Mouse (Mus musculus) left cerebral cortex, adult 2 months (tissue): ENCODE data around the gene Csad. TPM values are rescaled to one million over a fixed set of nuclear protein-coding genes. Genes with fewer than 3 reads are reported as not detected.

Experiments used
- DNase-seq, 2 experiments: peaks; one replicate each; pipeline ENCODE4 v3.0.0; 2021 to 2022; ENCODE audit warnings: low spot score in 2 of 2, mixed read lengths in 1 of 2; ENCODE audit errors: extremely low spot score in 1 of 2
- H3K27ac ChIP-seq: fragments of 200-600 bp; 2 replicates; pipeline ENCODE4 v1.8.1; 2022
- H3K4me3 ChIP-seq: fragments of 200-600 bp; 2 replicates; pipeline ENCODE4 v1.8.1; 2022
- CTCF ChIP-seq: fragments of 200-600 bp; IDR thresholded peaks from 2 replicates; pipeline ENCODE4 v1.8.1; 2022; ENCODE audit warnings: antibody characterized with exemption, mild to moderate bottlenecking, moderate library complexity
- intact Hi-C: fragments of 180-260 bp; cut with DNase I; formaldehyde crosslinking; loops from one replicate; pipeline ENCODE4 v1.15.1; 2025
- total RNA-seq, 2 experiments: library from RNA; stranded (reverse); gene quantifications; 2 replicates each; pipeline ENCODE4 v1.2.3; 2021

Csad gene
- total RNA-seq, 2 experiments from 2014 or later = 28.5 to 30.4 TPM

GRCm38 (mm10) chr15:102210816-102211215, 6.3 kb upstream of the Csad start:
- H3K4me3 ChIP-seq = no peak overlapping the region
- DNase-seq = no peak
- H3K27ac ChIP-seq = no peak overlapping the region
- intact Hi-C loops = no loop called here
- TF ChIP-seq CTCF = no peak

- Histone ChIP-seq H3K27ac (no peak overlapping the region), H3K4me3 (no peak overlapping the region)
- no peak for DNase-seq
- TF ChIP-seq CTCF = no peak
- intact Hi-C loops = no loop called here
Measured at GRCm38 (mm10) chr15:102209114-102209513, 4.6 kb upstream of the Csad start.

- intact Hi-C loops = no loop called here
Measured at GRCm38 (mm10) chr15:102208092-102208561, 3.6 kb upstream of the Csad start.

GRCm38 (mm10) chr15:102207351-102207750, 2.8 kb upstream of the Csad start:
- H3K27ac ChIP-seq = no peak overlapping the region
- TF ChIP-seq CTCF = no peak
- DNase-seq = no peak
- intact Hi-C loops = no loop called here
- no peak overlapping the region for H3K4me3 ChIP-seq

More at GRCm38 (mm10) chr15:102208092-102208561, 3.6 kb upstream of the Csad start:
- no peak for DNase-seq
- Histone ChIP-seq H3K27ac (no peak overlapping the region), H3K4me3 (no peak overlapping the region)
- TF ChIP-seq CTCF = no peak

- H3K27ac ChIP-seq = 0 out of 2 replicates have a peak overlapping the region, but pooled peaks have one; percentile 45
- TF ChIP-seq CTCF = no peak
- DNase-seq = peak in 1 of 2 experiments; percentile 43
- intact Hi-C loops = no loop called here
- peak overlapping the region; percentile 29 for H3K4me3 ChIP-seq
Measured at GRCm38 (mm10) chr15:102205779-102206178, 1.3 kb upstream of the Csad start.

- no peak for TF ChIP-seq CTCF
- H3K27ac ChIP-seq = peak overlapping the region; percentile 98
- DNase-seq = peak; percentile 70 to 74
- intact Hi-C loops = no loop called here
- H3K4me3 ChIP-seq = peak overlapping the region; percentile 81
Measured at GRCm38 (mm10) chr15:102203835-102204381, 616 bp downstream of the Csad start.

- intact Hi-C loops = no loop called here
- Histone ChIP-seq H3K27ac (peak within 1 kb of the TSS; percentile 98), H3K4me3 (peak within 1 kb of the TSS; percentile 81)
- DNase-seq = peak; percentile 93 to 96
- no peak; the same call in 1 of the 2 replicates for TF ChIP-seq CTCF
Measured at GRCm38 (mm10) chr15:102202971-102203834, 1.3 kb downstream of the Csad start, which contains the start of gene Zfp740. Gene Zfp740 (plus strand): TSS chr15:102203249.

- Histone ChIP-seq H3K4me3 (no peak overlapping the region), H3K27ac (no peak overlapping the region)
- intact Hi-C loops = no loop called here
- no peak for DNase-seq
- TF ChIP-seq CTCF = no peak
Measured at GRCm38 (mm10) chr15:102198841-102199240, 5.7 kb downstream of the Csad start.

GRCm38 (mm10) chr15:102195373-102195772, 9.2 kb downstream of the Csad start:
- H3K27ac ChIP-seq = no peak overlapping the region
- TF ChIP-seq CTCF = no peak
- DNase-seq = no peak
- intact Hi-C loops = no loop called here
- H3K4me3 ChIP-seq = no peak overlapping the region

- Histone ChIP-seq H3K27ac (no peak overlapping the region), H3K4me3 (no peak overlapping the region)
- no peak for DNase-seq
- intact Hi-C loops = no loop called here
- no peak for TF ChIP-seq CTCF
Measured at GRCm38 (mm10) chr15:102194439-102194838, 10.1 kb downstream of the Csad start.

GRCm38 (mm10) chr15:102193652-102194051, 10.9 kb downstream of the Csad start:
- no peak for DNase-seq
- no peak for TF ChIP-seq CTCF
- Histone ChIP-seq H3K27ac (no peak overlapping the region), H3K4me3 (no peak overlapping the region)
- intact Hi-C loops = no loop called here

GRCm38 (mm10) chr15:102192820-102193386, 11.6 kb downstream of the Csad start:
- no peak for TF ChIP-seq CTCF
- Histone ChIP-seq H3K4me3 (no peak overlapping the region), H3K27ac (no peak overlapping the region)
- no peak for DNase-seq
- intact Hi-C loops = no loop called here
